Mouse (Mus musculus): ENCODE results near the gene Smarcd3. TPM values are rescaled to one million over a fixed set of nuclear protein-coding genes. Genes with fewer than 3 reads are reported as not detected.

The Smarcd3 gene
- polyA plus RNA-seq, 1 experiment from 2014 or later, result 47.4 TPM

DNA sequence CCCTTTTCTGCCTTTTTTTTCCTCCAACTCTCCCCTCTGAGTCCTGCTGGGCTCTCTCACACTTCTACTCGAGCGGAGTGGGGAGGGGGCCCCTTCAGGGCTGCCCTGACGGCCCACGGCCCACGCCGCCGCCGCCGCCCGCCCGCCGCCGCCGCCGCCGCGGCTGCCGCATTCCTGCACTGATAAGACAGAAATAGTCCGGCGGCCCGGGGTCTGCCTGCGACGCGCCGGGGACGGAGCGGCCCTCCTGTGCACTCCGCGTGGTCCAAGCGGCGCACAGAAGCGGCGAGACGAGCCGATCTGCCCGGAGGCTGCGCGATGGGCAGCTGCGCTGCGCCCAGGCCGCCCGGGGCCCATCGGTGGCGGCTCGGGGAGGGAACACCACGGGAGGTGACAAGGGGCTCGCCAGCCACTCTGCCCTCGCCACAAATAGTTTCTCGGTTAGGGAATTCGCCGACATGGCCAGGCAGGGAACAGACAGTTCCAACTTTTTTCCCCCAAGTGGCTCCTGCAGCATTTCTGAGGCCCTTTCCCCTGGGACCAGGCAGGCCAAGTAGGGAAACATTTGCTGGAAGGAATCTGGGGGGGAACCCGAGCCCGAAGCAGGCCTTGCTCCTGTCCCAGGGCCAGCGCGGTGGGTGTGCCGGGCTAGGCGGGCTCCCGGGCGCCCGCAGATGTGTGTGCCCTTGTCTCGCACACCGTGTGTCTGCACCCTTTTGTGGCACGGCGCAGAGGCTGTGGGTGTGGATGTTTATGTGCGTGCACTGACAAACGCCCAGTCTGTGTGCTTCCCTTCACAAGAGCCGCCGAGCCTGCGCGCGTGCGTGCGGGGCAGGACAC lies 22.1 kb downstream of the Smarcd3 start:
- peaks cover 47% of the 10 kb centered on the region for H3K4me1 ChIP-seq (ENCODE audit: control insufficient read depth, insufficient read depth, low read length)
- under 1% methylated on average over 73 of the region's 73 CpGs for WGBS
- no peaks in the 10 kb centered on the region for H3K9me3 ChIP-seq (replicated peaks; ENCODE audit: control insufficient read depth, low read length)
- no peaks in the 10 kb centered on the region for H3K36me3 ChIP-seq (ENCODE audit: control insufficient read depth, insufficient read depth)
- peak overlapping the region; percentile 64 for H3K4me2 ChIP-seq (ENCODE audit: low read depth, low read length)
- H3K27me3 ChIP-seq (ENCODE audit: control insufficient read depth, insufficient read depth, low read length), result 0 out of 2 replicates have a peak, but pooled peaks cover 2% of the 10 kb centered on the region
- H3K9ac ChIP-seq (ENCODE audit: low read length), result peak overlapping the region; percentile 91
- H3K4me3 ChIP-seq (ENCODE audit: low read length), result peak overlapping the region; percentile 79
- ATAC-seq (replicated peaks; ENCODE audit: extremely low read depth, insufficient read depth, low FRiP score), result peak; percentile 61
- H3K27ac ChIP-seq (ENCODE audit: low read length), result peak overlapping the region; percentile 99

GRCm38 (mm10) chr5:24601071-24601835 lies 23.0 kb downstream of the Smarcd3 start:
- Histone ChIP-seq H3K4me3 (ENCODE audit: low read length) (peak overlapping the region; percentile 79), H3K9ac (ENCODE audit: low read length) (peak overlapping the region; percentile 91), H3K4me2 (ENCODE audit: low read depth, low read length) (peak overlapping the region; percentile 64), H3K27ac (ENCODE audit: low read length) (peak overlapping the region; percentile 99), H3K9me3 (replicated peaks; ENCODE audit: control insufficient read depth, low read length) (no peaks in the 10 kb centered on the region), H3K27me3 (ENCODE audit: control insufficient read depth, insufficient read depth, low read length) (0 out of 2 replicates have a peak, but pooled peaks cover 2% of the 10 kb centered on the region), H3K36me3 (ENCODE audit: control insufficient read depth, insufficient read depth) (no peaks in the 10 kb centered on the region), H3K4me1 (ENCODE audit: control insufficient read depth, insufficient read depth, low read length) (peaks cover 51% of the 10 kb centered on the region)
- 2% methylated on average over 23 of the region's 33 CpGs for WGBS
- ATAC-seq (replicated peaks; ENCODE audit: extremely low read depth, insufficient read depth, low FRiP score), result peak; percentile 5; the same call in 1 of the 2 replicates

- WGBS, result 40% methylated on average over 2 of the region's 2 CpGs
- H3K36me3 ChIP-seq (ENCODE audit: control insufficient read depth, insufficient read depth), result peaks cover 7% of the 10 kb centered on the region; the same call in 1 of the 2 replicates
- H3K4me1 ChIP-seq (ENCODE audit: control insufficient read depth, insufficient read depth, low read length), result peaks cover 46% of the 10 kb centered on the region
- peak overlapping the region; percentile 79 for H3K4me3 ChIP-seq (ENCODE audit: low read length)
- no peak for ATAC-seq (replicated peaks; ENCODE audit: extremely low read depth, insufficient read depth, low FRiP score)
- no peaks in the 10 kb centered on the region for H3K9me3 ChIP-seq (replicated peaks; ENCODE audit: control insufficient read depth, low read length)
- H3K9ac ChIP-seq (ENCODE audit: low read length), result peak overlapping the region; percentile 91
- H3K27ac ChIP-seq (ENCODE audit: low read length), result peak overlapping the region; percentile 99
- H3K27me3 ChIP-seq (ENCODE audit: control insufficient read depth, insufficient read depth, low read length), result 0 out of 2 replicates have a peak, but pooled peaks cover 2% of the 10 kb centered on the region
- H3K4me2 ChIP-seq (ENCODE audit: low read depth, low read length), result peak overlapping the region; percentile 64
These were observed 24.0 kb downstream of the Smarcd3 start for GRCm38 (mm10) chr5:24600236-24600635.

- H3K9ac ChIP-seq (ENCODE audit: low read length), result peak overlapping the region; percentile 80
- 0 out of 2 replicates have a peak, but pooled peaks cover 2% of the 10 kb centered on the region for H3K27me3 ChIP-seq (ENCODE audit: control insufficient read depth, insufficient read depth, low read length)
- WGBS, result 15% methylated on average over 8 of the region's 8 CpGs
- peaks cover 18% of the 10 kb centered on the region for H3K36me3 ChIP-seq (ENCODE audit: control insufficient read depth, insufficient read depth)
- H3K4me3 ChIP-seq (ENCODE audit: low read length), result peak overlapping the region; percentile 59
- no peak overlapping the region for H3K27ac ChIP-seq (ENCODE audit: low read length)
- H3K9me3 ChIP-seq (replicated peaks; ENCODE audit: control insufficient read depth, low read length), result no peaks in the 10 kb centered on the region
- H3K4me2 ChIP-seq (ENCODE audit: low read depth, low read length), result peak overlapping the region; percentile 93
- ATAC-seq (replicated peaks; ENCODE audit: extremely low read depth, insufficient read depth, low FRiP score), result no peak
- peaks cover 44% of the 10 kb centered on the region for H3K4me1 ChIP-seq (ENCODE audit: control insufficient read depth, insufficient read depth, low read length)
These were observed 25.1 kb downstream of the Smarcd3 start for GRCm38 (mm10) chr5:24599137-24599536.

DNA sequence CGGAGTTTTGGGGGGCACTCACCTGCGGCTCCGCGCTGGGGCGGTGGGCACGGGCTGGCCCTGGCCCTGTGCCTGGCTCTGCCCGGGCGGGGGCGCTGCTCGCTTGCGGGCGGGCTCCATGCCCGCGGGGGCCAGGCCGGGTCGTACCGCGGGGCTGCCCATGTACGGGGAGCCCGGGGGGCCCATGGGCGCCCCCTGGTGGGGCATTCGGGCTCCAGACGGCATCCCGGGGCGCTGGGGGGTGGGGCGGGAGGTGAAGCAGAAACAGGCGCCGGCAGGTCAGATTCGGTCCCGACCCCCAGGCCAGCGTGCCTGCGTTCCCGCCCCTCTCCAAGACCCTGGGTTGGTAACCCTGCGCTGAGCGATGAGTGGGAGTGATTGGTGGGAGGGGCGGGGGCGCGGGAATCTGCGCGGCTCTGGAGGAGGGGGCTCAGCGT lies 25.6 kb downstream of the Smarcd3 start:
- Histone ChIP-seq H3K27ac (ENCODE audit: low read length) (peak overlapping the region; percentile 27; the same call in 1 of the 2 replicates), H3K9me3 (replicated peaks; ENCODE audit: control insufficient read depth, low read length) (no peaks in the 10 kb centered on the region), H3K27me3 (ENCODE audit: control insufficient read depth, insufficient read depth, low read length) (0 out of 2 replicates have a peak, but pooled peaks cover 2% of the 10 kb centered on the region), H3K36me3 (ENCODE audit: control insufficient read depth, insufficient read depth) (peaks cover 24% of the 10 kb centered on the region), H3K4me3 (ENCODE audit: low read length) (peak overlapping the region; percentile 59), H3K4me1 (ENCODE audit: control insufficient read depth, insufficient read depth, low read length) (peaks cover 38% of the 10 kb centered on the region), H3K4me2 (ENCODE audit: low read depth, low read length) (peak overlapping the region; percentile 93), H3K9ac (ENCODE audit: low read length) (peak overlapping the region; percentile 80)
- WGBS, result 0% methylated on average over 41 of the region's 41 CpGs
- no peak for ATAC-seq (replicated peaks; ENCODE audit: extremely low read depth, insufficient read depth, low FRiP score)

DNA sequence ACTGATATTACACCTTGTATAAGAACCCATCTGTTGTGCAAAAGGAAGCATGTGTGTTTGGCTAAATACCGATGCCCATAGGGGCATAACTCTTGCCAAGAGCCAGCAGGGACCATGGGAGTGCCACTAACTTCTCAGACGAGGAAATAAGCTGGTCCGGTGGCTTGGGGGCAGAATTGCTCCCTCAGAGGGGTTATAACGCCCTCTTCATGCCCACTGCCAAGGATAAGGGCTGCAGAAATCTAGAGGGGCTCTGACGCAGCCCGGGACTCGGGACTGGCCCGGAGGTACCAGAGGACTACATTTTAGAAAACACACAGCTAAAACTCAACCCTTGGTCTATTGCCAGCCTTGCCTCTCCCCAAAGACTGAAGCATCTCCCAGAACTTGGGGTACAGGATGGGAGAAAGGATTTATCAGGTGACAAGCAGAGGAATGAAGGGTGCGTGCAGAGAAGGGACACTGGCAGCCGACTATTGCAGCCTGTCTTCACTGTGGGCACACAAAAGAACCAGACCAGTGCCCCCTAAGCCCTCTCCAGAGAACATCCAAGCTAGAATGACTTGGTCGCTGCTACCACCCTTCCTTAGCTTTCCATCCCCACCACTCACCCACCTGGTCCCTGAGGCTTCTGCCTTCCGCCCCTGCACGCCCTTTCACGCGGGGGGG lies 26.2 kb downstream of the Smarcd3 start:
- Histone ChIP-seq H3K4me2 (ENCODE audit: low read depth, low read length) (peak overlapping the region; percentile 93), H3K4me3 (ENCODE audit: low read length) (peak overlapping the region; percentile 59), H3K9ac (ENCODE audit: low read length) (peak overlapping the region; percentile 80), H3K27me3 (ENCODE audit: control insufficient read depth, insufficient read depth, low read length) (0 out of 2 replicates have a peak, but pooled peaks cover 2% of the 10 kb centered on the region), H3K4me1 (ENCODE audit: control insufficient read depth, insufficient read depth, low read length) (peaks cover 33% of the 10 kb centered on the region), H3K27ac (ENCODE audit: low read length) (peak overlapping the region; percentile 27; the same call in 1 of the 2 replicates), H3K36me3 (ENCODE audit: control insufficient read depth, insufficient read depth) (peaks cover 29% of the 10 kb centered on the region), H3K9me3 (replicated peaks; ENCODE audit: control insufficient read depth, low read length) (no peaks in the 10 kb centered on the region)
- no peak for ATAC-seq (replicated peaks; ENCODE audit: extremely low read depth, insufficient read depth, low FRiP score)
- 30% methylated on average over 15 of the region's 15 CpGs for WGBS

DNA sequence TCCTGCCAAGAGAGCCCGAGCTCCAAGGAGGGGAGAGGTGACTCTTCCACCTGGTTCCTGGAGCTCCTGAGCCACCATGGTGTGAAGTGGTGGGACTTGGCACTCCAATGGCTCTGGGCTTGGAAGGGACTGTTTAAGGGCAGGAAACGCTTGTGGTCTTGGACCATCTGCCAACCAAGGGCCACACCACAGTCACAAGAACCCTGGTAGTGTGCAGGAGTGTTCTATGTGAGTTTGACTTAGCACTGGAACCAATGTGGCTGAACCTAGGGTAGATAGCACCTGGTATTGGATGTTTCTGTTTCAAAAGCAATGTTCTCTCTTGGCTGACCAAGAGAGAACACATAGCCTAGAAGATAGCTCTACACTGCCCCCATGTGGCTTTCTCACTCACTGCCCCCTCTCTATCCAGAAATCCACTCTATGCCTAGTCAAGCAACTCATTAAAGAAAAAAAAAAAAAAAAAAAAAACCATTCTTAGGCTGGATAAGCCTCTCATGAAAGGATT lies 26.9 kb downstream of the Smarcd3 start:
- no peak overlapping the region for H3K9ac ChIP-seq (ENCODE audit: low read length)
- no peak overlapping the region for H3K27ac ChIP-seq (ENCODE audit: low read length)
- H3K27me3 ChIP-seq (ENCODE audit: control insufficient read depth, insufficient read depth, low read length), result 0 out of 2 replicates have a peak, but pooled peaks cover 2% of the 10 kb centered on the region
- WGBS, result 83% methylated on average over 2 of the region's 2 CpGs
- ATAC-seq (replicated peaks; ENCODE audit: extremely low read depth, insufficient read depth, low FRiP score), result no peak
- peaks cover 35% of the 10 kb centered on the region for H3K36me3 ChIP-seq (ENCODE audit: control insufficient read depth, insufficient read depth)
- no peaks in the 10 kb centered on the region for H3K9me3 ChIP-seq (replicated peaks; ENCODE audit: control insufficient read depth, low read length)
- peaks cover 33% of the 10 kb centered on the region for H3K4me1 ChIP-seq (ENCODE audit: control insufficient read depth, insufficient read depth, low read length)
- no peak overlapping the region for H3K4me2 ChIP-seq (ENCODE audit: low read depth, low read length)
- H3K4me3 ChIP-seq (ENCODE audit: low read length), result no peak overlapping the region

GRCm38 (mm10) chr5:24596519-24597171 lies 27.6 kb downstream of the Smarcd3 start:
- Histone ChIP-seq H3K9ac (ENCODE audit: low read length) (no peak overlapping the region), H3K36me3 (ENCODE audit: control insufficient read depth, insufficient read depth) (peaks cover 39% of the 10 kb centered on the region), H3K27me3 (ENCODE audit: control insufficient read depth, insufficient read depth, low read length) (0 out of 2 replicates have a peak, but pooled peaks cover 2% of the 10 kb centered on the region), H3K4me3 (ENCODE audit: low read length) (no peak overlapping the region), H3K27ac (ENCODE audit: low read length) (no peak overlapping the region), H3K9me3 (replicated peaks; ENCODE audit: control insufficient read depth, low read length) (no peaks in the 10 kb centered on the region), H3K4me2 (ENCODE audit: low read depth, low read length) (no peak overlapping the region), H3K4me1 (ENCODE audit: control insufficient read depth, insufficient read depth, low read length) (peaks cover 34% of the 10 kb centered on the region)
- WGBS, result 53% methylated on average over 11 of the region's 11 CpGs
- no peak for ATAC-seq (replicated peaks; ENCODE audit: extremely low read depth, insufficient read depth, low FRiP score)

Measured in heart, embryonic 16.5 days (tissue).